Mouse (Mus musculus) spleen, embryonic (tissue): ENCODE data around the gene G430095P16Rik.

Experiments used
- CTCF ChIA-PET: fragments of 350-600 bp; sonication (Branson Sonifier 250); formaldehyde crosslinking; loops from one replicate; lab custom pipeline; 2022; lab: Charles Lee

G430095P16Rik gene

GRCm38 (mm10) chr8:84722850-84723570, at the start of gene G430095P16Rik:
Gene G430095P16Rik (plus strand): TSS chr8:84723007.
- CTCF ChIA-PET: interaction anchor here (0.7 to 1.0 kb wide), 2 partner anchors 9 to 179 kb away, joined by 3 read pairs; no protein-coding TSS in a partner anchor

DNA sequence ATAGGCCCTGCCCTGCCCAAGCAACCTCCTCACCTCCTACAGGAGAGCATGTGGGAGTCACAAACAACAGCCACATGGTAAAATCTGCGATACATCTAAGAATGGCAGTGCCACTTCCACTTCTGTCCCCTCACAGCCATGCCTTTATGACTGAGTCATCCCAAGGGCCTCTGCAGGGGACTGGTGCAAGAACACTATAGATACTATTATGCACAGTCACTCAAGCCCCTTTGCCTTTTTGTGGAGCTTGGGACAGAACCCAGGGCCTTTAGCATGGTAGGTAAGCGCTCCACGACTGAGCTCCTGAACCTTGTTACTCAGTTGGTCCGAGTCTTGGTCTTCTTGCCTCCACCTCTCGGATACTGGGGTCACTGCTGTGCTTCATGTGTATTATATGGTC, 45.5 kb upstream of the G430095P16Rik start:
- CTCF ChIA-PET: no interaction called here

DNA sequence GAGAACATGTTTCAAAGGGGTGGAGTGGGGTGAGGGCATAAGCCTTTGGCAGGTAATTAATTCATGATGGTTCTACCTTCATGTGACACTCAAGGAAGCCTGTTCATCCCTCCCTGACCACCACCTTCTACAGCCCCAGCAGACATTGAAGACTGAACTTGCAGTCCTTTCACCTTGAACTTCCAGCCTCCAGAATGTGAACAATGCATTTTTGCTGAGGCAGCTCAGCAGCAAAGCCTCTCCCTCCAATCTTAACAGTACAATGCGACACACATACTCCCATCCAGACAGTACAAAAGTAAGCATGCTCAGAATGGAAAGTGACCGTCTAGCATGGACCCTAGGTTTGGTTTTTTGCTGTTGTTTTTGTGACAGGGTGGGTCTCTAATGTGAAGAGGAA, 41.3 kb upstream of the G430095P16Rik start:
- CTCF ChIA-PET: interaction anchor here (0.6 kb wide), 2 partner anchors 56 to 166 kb away, joined by 3 read pairs; no protein-coding TSS in a partner anchor

- CTCF ChIA-PET: interaction anchor here (0.6 kb wide), 1 partner anchor 165 kb away, joined by 3 read pairs; no protein-coding TSS in a partner anchor
These were observed 40.5 kb upstream of the G430095P16Rik start for GRCm38 (mm10) chr8:84682257-84682656.

- CTCF ChIA-PET: no interaction called here
These were observed 38.3 kb upstream of the G430095P16Rik start for GRCm38 (mm10) chr8:84684537-84684936.

DNA sequence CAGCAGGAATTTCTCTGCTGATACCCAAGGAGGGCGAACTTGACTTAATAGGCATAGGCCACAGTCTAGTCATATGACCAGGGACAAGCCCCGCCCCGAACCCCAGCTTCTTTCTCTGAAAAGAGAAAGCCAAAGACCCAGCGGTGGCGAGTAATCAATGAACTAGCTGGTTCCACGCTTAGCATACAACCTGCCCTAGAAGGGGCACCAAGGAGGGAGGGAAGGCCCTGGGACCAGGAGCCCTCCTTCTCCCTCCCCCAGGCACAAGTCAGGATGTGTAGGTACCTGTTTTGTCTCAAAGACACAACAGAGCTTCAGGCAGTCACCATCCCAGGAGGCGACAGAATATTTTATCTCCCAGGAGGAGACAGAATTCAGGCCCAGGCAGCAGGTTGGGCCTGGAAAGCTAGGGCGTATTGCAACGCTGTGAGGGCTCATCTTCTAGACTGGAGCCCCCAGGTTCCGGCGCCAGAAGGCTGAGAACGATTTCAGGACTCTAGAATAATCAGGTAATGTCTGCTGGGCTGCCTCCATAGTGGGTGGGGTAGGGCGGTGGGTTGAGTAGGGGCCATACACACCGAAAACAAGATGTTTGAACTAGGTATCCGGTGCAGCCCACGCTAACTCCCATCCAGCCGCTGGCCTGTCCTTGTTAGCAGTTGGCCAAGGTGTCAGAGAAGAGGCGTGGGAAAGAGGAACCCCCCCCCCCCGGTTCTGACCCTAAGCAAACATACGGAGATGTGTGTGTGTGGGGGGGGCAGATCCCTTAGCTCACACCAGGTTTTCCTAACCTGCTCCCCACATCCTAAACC, 36.4 kb upstream of the G430095P16Rik start, which contains the start of gene Trmt1:
Gene Trmt1 (plus strand): TSS at position 117 of the 812 bp plus-strand sequence.
- CTCF ChIA-PET: interaction anchor here (0.6 to 0.7 kb wide), 3 partner anchors 50 to 506 kb away, joined by 3 to 9 read pairs (median 5); no protein-coding TSS in a partner anchor

- CTCF ChIA-PET: interaction anchor here (0.6 to 0.7 kb wide), 3 partner anchors 20 to 507 kb away, joined by 3 to 5 read pairs (median 3); no protein-coding TSS in a partner anchor
These were observed 35.7 kb upstream of the G430095P16Rik start for GRCm38 (mm10) chr8:84687003-84687704.

GRCm38 (mm10) chr8:84687705-84688100, 35.1 kb upstream of the G430095P16Rik start, which contains the start of gene Nacc1:
Gene Nacc1 (minus strand): TSS chr8:84687862.
- CTCF ChIA-PET: interaction anchor here (0.6 kb wide), 1 partner anchor 19 kb away, joined by 3 read pairs; no protein-coding TSS in a partner anchor

GRCm38 (mm10) chr8:84689091-84689915, 33.5 kb upstream of the G430095P16Rik start:
- CTCF ChIA-PET: no interaction called here

DNA sequence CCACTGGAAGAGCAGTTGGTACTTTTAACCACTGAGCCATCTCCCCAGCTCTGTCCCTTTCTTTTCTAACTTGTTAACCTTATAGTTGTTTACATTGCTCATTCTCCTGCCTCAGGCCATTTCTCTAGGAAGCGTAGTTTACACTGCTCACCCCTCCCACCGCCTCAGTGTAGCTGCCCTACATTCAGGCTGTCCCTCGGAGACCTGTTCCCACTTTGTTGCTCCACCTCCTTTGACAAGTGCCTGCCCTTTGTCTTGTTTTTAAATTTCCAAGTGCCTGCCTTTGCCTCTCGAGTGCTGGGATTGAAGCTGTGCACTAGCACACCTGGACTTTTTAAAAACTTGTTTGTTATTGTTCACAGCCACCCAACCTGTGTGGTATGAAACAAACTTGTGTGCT, 29.5 kb upstream of the G430095P16Rik start:
- CTCF ChIA-PET: interaction anchor here (0.6 kb wide), 1 partner anchor 55 kb away, joined by 7 read pairs; no protein-coding TSS in a partner anchor

DNA sequence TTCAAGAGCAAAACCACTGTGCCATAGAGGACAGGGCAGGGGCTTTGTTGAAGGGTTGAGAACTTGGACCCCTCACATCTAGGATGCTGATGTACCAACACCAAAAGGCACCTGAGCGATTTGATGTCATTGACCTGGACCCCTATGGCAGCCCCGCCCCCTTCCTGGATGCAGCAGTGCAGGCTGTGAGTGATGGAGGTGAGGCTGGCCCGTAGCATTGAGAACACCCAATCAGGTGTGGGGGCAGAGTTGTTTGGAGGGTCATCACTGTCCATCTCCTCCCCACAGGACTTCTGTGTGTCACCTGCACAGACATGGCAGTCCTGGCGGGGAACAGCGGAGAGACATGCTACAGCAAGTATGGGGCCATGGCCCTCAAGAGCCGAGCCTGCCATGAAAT, 27.7 kb upstream of the G430095P16Rik start:
- CTCF ChIA-PET: interaction anchor here (1.0 kb wide), 1 partner anchor 13 kb away, joined by 5 read pairs; no protein-coding TSS in a partner anchor

DNA sequence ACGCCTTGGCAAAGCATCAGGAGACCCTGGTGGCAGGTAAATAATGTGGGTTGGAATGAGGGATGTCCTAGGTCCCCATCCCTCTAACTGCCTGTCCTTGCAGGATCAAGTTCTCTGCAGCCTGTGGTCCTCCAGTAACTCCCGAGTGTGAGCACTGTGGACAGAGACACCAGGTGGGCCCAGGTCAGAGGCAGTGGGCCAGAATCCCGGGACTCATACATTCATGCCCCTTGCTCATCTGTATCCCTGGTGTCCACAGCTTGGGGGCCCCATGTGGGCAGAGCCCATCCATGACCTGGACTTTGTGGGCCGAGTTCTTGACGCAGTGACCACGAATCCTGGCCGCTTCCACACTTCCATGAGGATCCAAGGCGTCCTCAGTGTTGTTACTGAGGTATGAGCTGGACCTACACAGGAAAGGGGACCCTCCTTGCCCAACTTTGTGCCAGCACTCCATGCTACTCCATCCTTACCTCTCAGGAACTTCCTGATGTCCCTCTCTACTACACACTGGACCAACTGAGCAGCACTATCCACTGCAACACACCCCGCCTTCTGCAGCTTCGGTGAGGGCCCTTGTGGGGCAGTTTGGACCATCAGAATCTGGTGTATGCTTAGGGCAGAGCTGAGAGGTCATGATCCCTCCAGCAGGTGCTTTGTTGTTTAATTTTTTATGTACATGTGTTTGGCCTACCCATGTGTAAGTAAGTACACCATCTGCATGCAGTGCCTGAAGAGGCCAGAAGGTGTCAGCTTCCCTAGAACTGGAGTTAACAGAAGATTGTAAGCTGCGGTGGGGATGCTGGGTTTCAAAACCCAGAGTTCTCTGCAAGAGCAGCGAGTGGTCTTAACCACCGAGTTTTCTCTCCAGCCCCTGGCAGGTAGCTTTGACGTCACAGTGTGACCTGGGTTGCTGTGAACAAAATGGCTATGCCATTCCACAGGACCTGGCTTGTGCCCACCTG, 25.4 kb upstream of the G430095P16Rik start:
- CTCF ChIA-PET: interaction anchor here (0.5 kb wide), 1 partner anchor 143 kb away, joined by 11 read pairs; the partner anchor contains the start of gene Rad23a

DNA sequence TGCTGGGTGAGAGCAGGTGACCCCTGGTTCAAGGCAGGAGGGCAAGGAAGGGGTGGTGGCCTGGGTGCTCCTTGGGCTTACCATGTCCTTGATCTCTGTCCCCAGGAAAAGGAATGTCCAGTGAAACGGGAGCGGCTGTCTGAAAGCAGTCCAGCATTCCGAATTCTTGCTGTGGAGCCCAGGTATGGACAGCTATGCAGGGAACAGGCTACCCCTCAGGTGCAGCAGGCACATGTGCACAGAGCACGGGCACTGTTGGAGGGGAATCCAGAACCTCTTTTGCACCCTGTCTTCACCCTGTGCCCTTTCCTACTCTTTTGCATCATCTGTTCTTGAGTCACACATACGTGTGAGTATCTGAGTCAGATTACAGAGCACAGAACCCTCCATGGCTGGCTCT, 24.5 kb upstream of the G430095P16Rik start:
- CTCF ChIA-PET: interaction anchor here (0.6 kb wide), 1 partner anchor 82 kb away, joined by 4 read pairs; no protein-coding TSS in a partner anchor

GRCm38 (mm10) chr8:84698929-84699401, 23.8 kb upstream of the G430095P16Rik start:
- CTCF ChIA-PET: interaction anchor here (0.6 to 0.9 kb wide), 4 partner anchors 9 to 805 kb away, joined by 3 to 4 read pairs (median 3); no protein-coding TSS in a partner anchor

DNA sequence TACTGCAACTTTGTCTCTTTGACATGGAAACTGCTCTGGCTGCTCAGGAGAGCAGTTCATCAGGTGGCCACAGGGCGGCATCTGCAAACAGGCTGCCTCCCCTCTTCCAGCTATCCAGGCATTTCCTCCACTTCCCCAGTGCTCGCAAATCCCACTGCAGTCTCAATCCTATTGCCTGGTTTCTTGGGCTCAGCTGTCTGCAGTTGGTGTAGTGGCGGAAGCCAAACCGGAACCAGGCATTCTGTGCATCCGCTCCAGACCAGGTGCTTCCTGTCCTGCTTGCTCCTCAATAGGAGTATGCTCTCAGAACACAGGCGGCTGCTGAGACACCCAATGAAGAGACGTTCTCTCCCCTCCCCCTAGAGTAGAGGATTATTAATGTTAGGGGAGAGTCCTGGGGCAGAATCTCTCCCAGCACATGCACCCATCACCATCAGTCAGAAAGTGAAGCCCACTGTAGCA, 22.9 kb upstream of the G430095P16Rik start:
- CTCF ChIA-PET: interaction anchor here (0.9 kb wide), 1 partner anchor 8 kb away, joined by 3 read pairs; no protein-coding TSS in a partner anchor

DNA sequence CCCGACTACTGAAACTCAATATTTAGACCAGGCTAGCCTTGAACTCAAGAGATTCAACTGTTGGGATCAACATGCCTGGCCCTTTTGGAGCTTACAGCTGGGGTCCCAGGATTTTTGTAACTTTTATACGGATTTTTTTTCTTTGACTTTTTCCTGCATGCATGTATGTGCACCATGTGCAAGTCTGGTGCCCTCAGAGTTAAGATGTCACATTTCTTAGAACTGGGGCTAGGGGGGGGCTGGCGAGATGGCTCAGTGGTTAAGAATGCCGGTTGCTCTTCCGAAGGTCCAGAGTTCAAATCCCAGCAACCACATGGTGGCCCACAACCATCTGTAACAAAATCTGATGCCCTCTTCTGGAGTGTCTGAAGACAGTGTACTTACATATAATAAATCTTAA, 22.3 kb upstream of the G430095P16Rik start:
- CTCF ChIA-PET: no interaction called here

GRCm38 (mm10) chr8:84700941-84701911, 21.6 kb upstream of the G430095P16Rik start, which contains the start of gene Lyl1:
Gene Lyl1 (plus strand): TSS chr8:84701457.
- CTCF ChIA-PET: no interaction called here
